Mouse (Mus musculus) cerebellum, postnatal 10 days (tissue): Measurements from ENCODE around the gene Col1a2.

Source experiments
- DNase-seq, 2 experiments: peaks; one replicate each; pipeline ENCODE4 v3.0.0; 2021; ENCODE audit warnings: mixed read lengths in 2 of 2

Col1a2 gene

DNA sequence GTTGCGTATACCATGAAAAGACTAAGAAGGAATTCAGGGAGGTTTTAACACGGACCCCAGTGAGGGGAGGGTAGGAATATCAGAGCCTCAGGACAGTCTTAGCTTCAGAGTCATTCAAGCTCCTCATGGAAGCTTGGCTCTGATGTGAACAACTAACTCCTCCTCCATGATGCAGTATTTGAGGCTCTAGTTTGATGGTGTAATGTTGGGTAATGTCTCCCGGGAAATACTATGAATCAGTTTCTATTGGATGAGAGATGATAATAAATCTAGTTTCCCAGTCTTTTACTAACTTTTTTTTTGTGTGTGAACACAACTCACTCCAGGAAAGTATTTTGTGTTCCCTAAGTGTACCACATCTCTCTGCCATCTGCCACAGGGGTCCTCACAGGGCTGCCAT is 84.1 kb downstream of the Col1a2 start:
- no peak for DNase-seq

DNA sequence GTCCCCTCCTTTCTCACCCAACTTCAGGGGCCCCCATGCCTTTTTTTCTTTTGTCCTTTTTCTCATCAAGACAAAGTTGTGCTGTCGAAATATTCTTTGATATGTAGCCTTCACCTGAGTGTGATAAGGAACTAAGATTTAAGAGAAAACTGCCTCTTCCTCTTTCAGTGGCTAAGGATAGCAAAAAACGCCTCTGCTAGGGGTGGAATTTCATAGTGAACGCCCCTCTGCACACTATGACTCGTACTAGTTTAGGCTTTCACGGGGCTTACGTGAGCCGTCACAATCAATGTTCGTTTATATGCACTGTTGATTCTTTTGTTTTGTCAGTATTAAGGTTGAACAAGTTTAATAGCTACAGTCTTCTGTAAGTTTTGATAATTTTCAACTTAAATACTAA is 85.5 kb downstream of the Col1a2 start:
- no peak for DNase-seq
